Mouse (Mus musculus) heart, embryonic 15.5 days (tissue): ENCODE results near the gene Use1. TPM values are rescaled to one million over a fixed set of nuclear protein-coding genes. Genes with fewer than 3 reads are reported as not detected.

Experiments
- ATAC-seq: fragments of 200-750 bp; cut with Nextera tagmentation; replicated peaks from 2 replicates; pipeline ENCODE4 v1.8.0; 2017; ENCODE audit warnings: low read depth, moderate TSS enrichment; ENCODE audit not compliant: insufficient number of reproducible peaks, insufficient read depth, low FRiP score
- H3K27ac ChIP-seq: fragments of 300-500 bp; sonication (generic); 2 replicates; pipeline ENCODE4 v1.5.1; 2015; ENCODE audit warnings: mild to moderate bottlenecking, inconsistent platforms
- H3K27me3 ChIP-seq: fragments of 300-500 bp; sonication (generic); 2 replicates; pipeline ENCODE4 v1.6.1; 2015; ENCODE audit warnings: inconsistent platforms
- H3K36me3 ChIP-seq: fragments of 300-500 bp; sonication (generic); 2 replicates; pipeline ENCODE4 v1.6.1; 2015; ENCODE audit warnings: mild to moderate bottlenecking, inconsistent platforms
- H3K4me1 ChIP-seq: fragments of 300-500 bp; sonication (generic); replicated peaks from 2 replicates; pipeline ENCODE4 v1.6.1; 2015; ENCODE audit warnings: inconsistent platforms
- H3K4me2 ChIP-seq: fragments of 300-500 bp; sonication (generic); 2 replicates; pipeline ENCODE4 v1.6.1; 2015; ENCODE audit warnings: inconsistent platforms, mild to moderate bottlenecking, moderate library complexity
- H3K4me3 ChIP-seq: fragments of 300-500 bp; sonication (generic); 2 replicates; pipeline ENCODE4 v1.5.1; 2015; ENCODE audit warnings: mild to moderate bottlenecking, inconsistent platforms
- H3K9ac ChIP-seq: fragments of 300-500 bp; sonication (generic); 2 replicates; pipeline ENCODE4 v1.6.1; 2015; ENCODE audit warnings: mild to moderate bottlenecking, inconsistent platforms
- H3K9me3 ChIP-seq: fragments of 300-500 bp; sonication (generic); replicated peaks from 2 replicates; pipeline ENCODE4 v1.6.1; 2016; ENCODE audit warnings: inconsistent platforms
- WGBS: fragments of 180-500 bp; shearing (Covaris S2); methylation state at CpG from one replicate; pipeline ENCODE4 v1.1.7; 2015; ENCODE audit warnings: mixed read lengths; 5-methylcytosine and 5-hydroxymethylcytosine counted together
- polyA plus RNA-seq: library from polyadenylated mRNA; unstranded; fragments of >200 nt; fragmentation: Nextera tagmentation; extraction: Ambion mirVana; gene quantifications from 2 replicates; pipeline ENCODE4 v1.2.1, GENCODE M21; 2015

Gene Use1
- polyA plus RNA-seq, 1 experiment from 2014 or later: 75.3 TPM

DNA sequence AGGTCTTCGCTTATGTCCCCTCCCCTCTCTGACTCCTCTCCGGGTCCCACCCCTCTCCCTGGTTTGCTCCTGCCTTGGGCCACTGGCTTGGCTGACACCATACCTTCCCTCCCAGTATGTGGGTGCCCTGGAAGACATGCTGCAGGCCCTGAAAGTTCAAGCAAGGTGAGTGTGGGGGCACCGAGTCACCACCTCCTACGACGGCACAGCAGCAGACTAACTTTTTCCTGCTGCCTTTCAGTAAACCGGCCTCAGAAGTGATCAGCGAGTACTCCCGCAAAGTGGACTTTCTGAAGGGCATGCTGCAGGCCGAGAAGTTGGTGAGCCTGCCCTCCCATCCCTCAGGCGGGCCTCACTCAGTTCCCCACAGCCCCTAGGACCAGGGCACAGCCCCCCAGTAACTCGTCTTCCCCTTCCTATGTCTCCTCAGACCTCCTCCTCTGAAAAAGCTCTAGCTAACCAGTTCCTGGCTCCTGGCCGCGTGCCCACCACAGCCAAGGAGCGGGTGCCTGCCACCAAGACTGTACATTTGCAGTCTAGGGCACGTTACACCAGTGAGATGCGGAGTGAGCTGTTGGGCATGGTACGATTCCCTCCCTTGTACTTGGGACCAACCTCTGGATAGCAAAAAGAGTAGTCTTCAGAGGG lies 1.0 kb downstream of the Use1 start:
- H3K27ac ChIP-seq: peak overlapping the region; percentile 93
- H3K9ac ChIP-seq: peak overlapping the region; percentile 70
- peak overlapping the region; percentile 79 for H3K4me3 ChIP-seq
- H3K9me3 ChIP-seq: no peaks in the 10 kb centered on the region
- peak overlapping the region; percentile 87 for H3K4me2 ChIP-seq
- H3K36me3 ChIP-seq: peaks cover 7% of the 10 kb centered on the region; the same call in 1 of the 2 replicates
- no peaks in the 10 kb centered on the region for H3K27me3 ChIP-seq
- 39% methylated on average over 17 of the region's 17 CpGs for WGBS
- H3K4me1 ChIP-seq: peaks cover 33% of the 10 kb centered on the region
- ATAC-seq: no peak

GRCm38 (mm10) chr8:71368366-71368765 lies 1.7 kb downstream of the Use1 start:
- H3K4me3 ChIP-seq: no peak overlapping the region
- H3K9ac ChIP-seq: no peak overlapping the region; the same call in 1 of the 2 replicates
- no peak for ATAC-seq
- peaks cover 33% of the 10 kb centered on the region for H3K4me1 ChIP-seq
- peak overlapping the region; percentile 87; the same call in 1 of the 2 replicates for H3K4me2 ChIP-seq
- H3K36me3 ChIP-seq: peaks cover 7% of the 10 kb centered on the region; the same call in 1 of the 2 replicates
- peak overlapping the region; percentile 93 for H3K27ac ChIP-seq
- no peaks in the 10 kb centered on the region for H3K9me3 ChIP-seq
- no peaks in the 10 kb centered on the region for H3K27me3 ChIP-seq

DNA sequence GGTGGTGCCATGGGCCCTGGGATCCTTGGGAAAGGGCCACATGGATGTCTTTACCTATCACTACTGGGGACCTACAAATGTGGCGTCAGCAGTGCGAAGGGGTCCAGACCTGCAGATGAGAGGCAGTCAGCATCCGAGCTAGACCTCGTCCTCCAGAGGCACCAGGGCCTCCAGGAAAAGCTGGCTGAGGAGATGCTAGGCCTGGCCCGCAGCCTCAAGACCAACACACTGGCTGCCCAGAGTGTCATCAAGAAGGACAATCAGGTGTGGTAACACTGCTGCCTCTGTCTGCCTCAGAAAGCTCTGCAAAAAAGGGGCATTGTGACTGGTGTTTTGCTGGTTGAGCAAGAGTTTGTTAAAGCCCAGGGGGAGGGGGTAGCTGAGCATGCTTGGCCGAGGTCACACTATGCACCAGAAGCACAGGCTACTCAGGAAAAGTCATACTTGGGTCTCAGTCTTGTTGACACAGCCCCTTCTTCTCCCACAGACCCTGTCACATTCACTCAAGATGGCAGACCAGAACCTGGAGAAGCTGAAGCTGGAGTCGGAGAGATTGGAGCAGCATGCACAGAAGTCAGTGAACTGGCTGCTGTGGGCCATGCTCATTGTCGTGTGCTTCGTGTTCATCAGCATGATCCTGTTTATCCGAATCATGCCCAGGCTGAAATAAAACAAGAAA lies 2.5 kb downstream of the Use1 start:
- H3K9ac ChIP-seq: no peak overlapping the region
- H3K4me2 ChIP-seq: no peak overlapping the region
- no peaks in the 10 kb centered on the region for H3K9me3 ChIP-seq
- no peak overlapping the region for H3K4me3 ChIP-seq
- peaks cover 33% of the 10 kb centered on the region for H3K4me1 ChIP-seq
- peak overlapping the region; percentile 90 for H3K27ac ChIP-seq
- WGBS: 92% methylated on average over 10 of the region's 10 CpGs
- peaks cover 14% of the 10 kb centered on the region for H3K36me3 ChIP-seq
- no peak for ATAC-seq
- H3K27me3 ChIP-seq: no peaks in the 10 kb centered on the region

GRCm38 (mm10) chr8:71370711-71371235 lies 4.1 kb downstream of the Use1 start:
- H3K27me3 ChIP-seq: no peaks in the 10 kb centered on the region
- H3K9ac ChIP-seq: peak overlapping the region; percentile 67
- peak overlapping the region; percentile 66 for H3K4me2 ChIP-seq
- WGBS: 17% methylated on average over 5 of the region's 5 CpGs
- H3K36me3 ChIP-seq: peaks cover 27% of the 10 kb centered on the region
- H3K27ac ChIP-seq: peak overlapping the region; percentile 90
- no peaks in the 10 kb centered on the region for H3K9me3 ChIP-seq
- no peak for ATAC-seq
- H3K4me3 ChIP-seq: peak overlapping the region; percentile 84
- H3K4me1 ChIP-seq: peaks cover 43% of the 10 kb centered on the region

DNA sequence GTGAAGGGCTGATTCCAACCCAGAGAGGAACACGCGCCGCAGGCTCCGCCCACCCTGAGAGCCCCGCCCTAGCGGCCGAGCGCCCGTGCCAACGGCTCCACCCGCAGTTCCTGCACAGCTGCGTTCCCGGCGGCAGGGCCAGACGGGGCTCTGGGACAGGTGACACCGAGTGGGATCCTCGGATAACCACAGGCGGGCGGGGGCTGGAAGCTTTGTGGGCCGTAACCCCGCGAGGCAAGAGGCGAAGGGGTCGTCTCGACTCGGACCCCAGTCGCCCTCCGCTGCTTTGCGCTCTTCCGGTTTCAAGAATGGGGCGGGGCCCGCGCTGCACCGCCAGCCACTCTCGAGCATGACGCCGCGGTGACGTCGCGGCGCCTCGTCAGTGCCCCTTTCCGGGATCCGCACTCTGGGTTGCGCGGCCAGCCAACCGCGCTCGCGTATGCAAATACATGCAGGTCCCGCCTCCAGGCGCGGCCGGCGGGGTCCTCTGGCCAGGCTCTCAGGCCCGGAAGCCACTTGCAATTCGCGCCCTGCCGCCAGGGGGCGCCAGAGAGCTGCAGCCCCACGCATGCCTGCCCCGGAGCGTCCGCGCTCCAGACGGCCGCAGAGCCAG lies 4.7 kb downstream of the Use1 start, which contains the start of gene Ocel1:
Gene Ocel1, plus strand, starts transcription at position 63 of the 613 bp plus-strand sequence.
- Histone ChIP-seq H3K36me3 (peaks cover 27% of the 10 kb centered on the region), H3K4me1 (peaks cover 47% of the 10 kb centered on the region), H3K9me3 (no peaks in the 10 kb centered on the region), H3K9ac (peak within 1 kb of the TSS; percentile 67), H3K27me3 (no peaks in the 10 kb centered on the region), H3K27ac (peak within 1 kb of the TSS; percentile 90), H3K4me2 (peak within 1 kb of the TSS; percentile 66), H3K4me3 (peak within 1 kb of the TSS; percentile 84)
- ATAC-seq: peak; percentile 83
- 2% methylated on average over 68 of the region's 68 CpGs for WGBS

DNA sequence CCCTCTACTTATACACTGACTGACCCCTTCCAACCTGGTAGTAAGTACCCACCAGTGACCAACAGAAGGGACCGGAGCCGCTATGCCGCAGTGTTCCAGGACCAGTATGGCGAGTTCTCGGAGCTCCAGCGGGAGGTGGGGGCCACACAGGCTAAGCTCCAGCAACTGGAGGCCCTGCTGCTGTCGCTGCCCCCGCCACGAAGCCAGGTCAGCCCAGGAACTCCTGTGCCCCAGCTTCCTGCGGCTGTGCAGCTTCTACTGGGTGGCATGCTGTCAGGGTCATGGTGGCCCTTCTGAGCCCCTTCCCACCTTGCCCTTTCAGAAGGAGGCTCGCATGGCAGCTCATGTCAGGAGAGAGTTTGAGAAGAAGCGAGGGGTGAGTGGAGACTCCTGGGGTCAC lies 5.8 kb downstream of the Use1 start:
- WGBS: 84% methylated on average over 12 of the region's 12 CpGs
- Histone ChIP-seq H3K4me3 (no peak overlapping the region), H3K9me3 (no peaks in the 10 kb centered on the region), H3K4me1 (peaks cover 55% of the 10 kb centered on the region), H3K4me2 (no peak overlapping the region), H3K36me3 (peaks cover 32% of the 10 kb centered on the region), H3K27me3 (no peaks in the 10 kb centered on the region), H3K27ac (peak overlapping the region; percentile 26), H3K9ac (no peak overlapping the region)
- ATAC-seq: no peak

DNA sequence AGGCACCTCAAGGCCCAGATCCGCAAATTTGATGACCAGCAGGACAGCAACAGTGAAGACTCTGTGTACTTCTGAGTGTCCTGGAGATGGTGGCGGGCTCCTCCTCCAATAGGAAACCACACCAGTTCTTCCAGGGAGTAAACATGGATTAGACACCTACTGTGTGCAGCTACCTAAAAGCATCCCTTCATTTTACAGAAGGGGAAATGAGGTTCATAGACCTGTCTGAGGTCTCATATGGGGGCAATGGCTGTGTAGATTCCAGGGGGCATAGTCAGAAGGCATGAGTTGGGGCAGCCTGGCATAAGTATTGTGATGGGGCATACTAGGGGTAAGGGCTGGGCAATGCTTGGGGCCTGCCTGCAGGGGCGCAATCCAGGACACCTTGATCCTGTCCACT lies 6.4 kb downstream of the Use1 start:
- H3K4me1 ChIP-seq: peaks cover 50% of the 10 kb centered on the region
- no peak overlapping the region for H3K4me2 ChIP-seq
- H3K27ac ChIP-seq: no peak overlapping the region
- WGBS: 82% methylated on average over 3 of the region's 3 CpGs
- no peak overlapping the region for H3K9ac ChIP-seq
- H3K4me3 ChIP-seq: no peak overlapping the region
- ATAC-seq: no peak
- no peaks in the 10 kb centered on the region for H3K27me3 ChIP-seq
- no peaks in the 10 kb centered on the region for H3K9me3 ChIP-seq
- H3K36me3 ChIP-seq: peaks cover 38% of the 10 kb centered on the region

DNA sequence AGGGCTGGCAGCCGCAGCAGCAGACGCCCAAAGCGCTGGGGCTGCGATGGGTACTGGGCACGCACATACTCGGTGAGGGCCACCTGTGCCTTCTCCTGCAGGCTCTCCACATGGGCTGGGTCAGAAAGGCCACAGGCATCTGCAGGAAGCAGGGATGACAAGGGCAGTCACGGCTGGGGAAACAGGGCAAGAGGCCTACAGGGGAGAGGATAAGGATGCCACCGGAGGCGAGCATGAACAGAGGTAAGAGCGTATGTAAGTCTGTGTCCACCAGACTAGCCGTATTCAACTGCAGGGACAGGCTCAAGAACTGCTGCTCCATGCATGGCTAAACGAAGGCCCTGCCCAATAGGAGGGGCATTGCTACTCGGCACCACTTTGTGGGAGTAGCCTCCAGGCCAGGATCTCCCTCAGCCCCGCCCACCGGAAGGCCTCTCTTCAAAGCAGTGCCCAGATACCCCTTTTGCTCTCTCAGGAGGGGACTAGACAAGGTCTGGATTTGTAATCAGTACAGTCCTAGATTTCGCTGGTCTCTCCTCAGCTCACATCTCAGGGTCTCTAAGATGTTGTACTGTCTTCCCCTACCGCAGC lies 8.1 kb downstream of the Use1 start:
- H3K27me3 ChIP-seq: no peaks in the 10 kb centered on the region
- H3K4me1 ChIP-seq: peaks cover 54% of the 10 kb centered on the region
- no peak overlapping the region for H3K4me2 ChIP-seq
- ATAC-seq: no peak
- WGBS: 72% methylated on average over 17 of the region's 17 CpGs
- no peaks in the 10 kb centered on the region for H3K9me3 ChIP-seq
- H3K9ac ChIP-seq: no peak overlapping the region
- H3K4me3 ChIP-seq: no peak overlapping the region
- no peak overlapping the region for H3K27ac ChIP-seq
- peaks cover 36% of the 10 kb centered on the region for H3K36me3 ChIP-seq

GRCm38 (mm10) chr8:71375581-71376422 lies 9.2 kb downstream of the Use1 start:
- Histone ChIP-seq H3K4me2 (peak overlapping the region; percentile 59), H3K36me3 (peaks cover 36% of the 10 kb centered on the region), H3K27ac (peak overlapping the region; percentile 56), H3K4me1 (peaks cover 53% of the 10 kb centered on the region), H3K9me3 (no peaks in the 10 kb centered on the region), H3K27me3 (no peaks in the 10 kb centered on the region), H3K4me3 (peak overlapping the region; percentile 25), H3K9ac (no peak overlapping the region)
- WGBS: 13% methylated on average over 70 of the region's 74 CpGs
- peak; percentile 2; the same call in 1 of the 2 replicates for ATAC-seq

GRCm38 (mm10) chr8:71376423-71377030 lies 9.9 kb downstream of the Use1 start:
- WGBS: 54% methylated on average over 8 of the region's 8 CpGs
- ATAC-seq: no peak
- H3K9ac ChIP-seq: no peak overlapping the region
- peaks cover 52% of the 10 kb centered on the region for H3K4me1 ChIP-seq
- H3K4me2 ChIP-seq: peak overlapping the region; percentile 59
- H3K27me3 ChIP-seq: no peaks in the 10 kb centered on the region
- H3K36me3 ChIP-seq: peaks cover 36% of the 10 kb centered on the region
- no peaks in the 10 kb centered on the region for H3K9me3 ChIP-seq
- H3K4me3 ChIP-seq: peak overlapping the region; percentile 25
- H3K27ac ChIP-seq: no peak overlapping the region
